Mouse (Mus musculus): ENCODE results near the gene Strn4. TPM values are rescaled to one million over a fixed set of nuclear protein-coding genes. Genes with fewer than 3 reads are reported as not detected.

Strn4 gene
- polyA plus RNA-seq, 1 experiment from 2014 or later = 68.9 TPM

DNA sequence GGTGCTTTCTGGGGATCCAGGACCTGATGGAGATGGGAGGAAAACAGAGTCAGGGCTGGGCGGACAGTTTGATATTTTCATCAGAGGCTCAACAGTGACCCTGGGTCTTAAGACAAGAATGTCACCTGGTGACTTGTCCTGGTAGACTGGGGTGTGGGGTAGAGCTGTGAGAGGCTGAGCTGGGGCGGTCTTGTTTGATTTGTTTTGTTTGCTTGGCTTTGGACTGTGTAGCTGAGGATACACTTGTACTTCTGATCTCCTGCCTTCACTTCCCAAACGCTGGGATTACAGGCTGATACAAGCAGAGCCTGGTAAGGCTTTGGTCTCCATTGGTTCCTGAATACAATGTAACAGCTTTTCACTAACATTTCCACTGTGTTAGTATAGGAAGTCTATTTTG is 51.8 kb downstream of the Strn4 start:
- no peaks in the 10 kb centered on the region for H3K4me1 ChIP-seq (ENCODE audit: control insufficient read depth, insufficient read depth, low read length)
- ATAC-seq = no peak
- H3K27ac ChIP-seq (ENCODE audit: low read length) = no peak overlapping the region
- H3K4me3 ChIP-seq (ENCODE audit: low read length) = no peak overlapping the region
- H3K36me3 ChIP-seq (ENCODE audit: control insufficient read depth, insufficient read depth, low read length) = peaks cover 5% of the 10 kb centered on the region
- H3K4me2 ChIP-seq (ENCODE audit: low read depth, low read length) = no peak overlapping the region
- no peak overlapping the region for H3K9ac ChIP-seq (ENCODE audit: low read depth, low read length)
- 66% methylated on average over 3 of the region's 3 CpGs for WGBS
- H3K27me3 ChIP-seq (replicated peaks; ENCODE audit: control insufficient read depth, insufficient read depth, low read length) = no peaks in the 10 kb centered on the region
- no peaks in the 10 kb centered on the region for H3K9me3 ChIP-seq (ENCODE audit: control insufficient read depth, low read length)

DNA sequence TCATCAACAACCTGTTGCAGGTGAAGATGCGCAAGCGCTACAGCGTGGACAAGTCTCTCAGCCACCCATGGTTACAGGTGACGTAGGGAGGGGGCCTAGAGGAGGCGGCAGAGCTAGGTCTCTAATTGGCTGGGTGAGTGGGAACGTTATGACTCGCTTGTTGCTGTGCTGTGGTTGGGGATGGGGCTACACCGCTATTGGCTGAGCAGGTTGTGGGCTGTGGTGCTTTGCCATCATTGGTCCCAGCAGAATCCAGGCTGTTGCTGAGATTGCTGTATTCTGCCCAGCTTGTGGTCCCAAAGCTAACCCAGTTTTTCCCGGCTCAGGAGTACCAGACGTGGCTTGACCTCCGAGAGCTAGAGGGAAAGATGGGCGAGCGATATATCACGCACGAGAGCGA is 53.8 kb downstream of the Strn4 start:
- no peak overlapping the region for H3K4me3 ChIP-seq (ENCODE audit: low read length)

DNA sequence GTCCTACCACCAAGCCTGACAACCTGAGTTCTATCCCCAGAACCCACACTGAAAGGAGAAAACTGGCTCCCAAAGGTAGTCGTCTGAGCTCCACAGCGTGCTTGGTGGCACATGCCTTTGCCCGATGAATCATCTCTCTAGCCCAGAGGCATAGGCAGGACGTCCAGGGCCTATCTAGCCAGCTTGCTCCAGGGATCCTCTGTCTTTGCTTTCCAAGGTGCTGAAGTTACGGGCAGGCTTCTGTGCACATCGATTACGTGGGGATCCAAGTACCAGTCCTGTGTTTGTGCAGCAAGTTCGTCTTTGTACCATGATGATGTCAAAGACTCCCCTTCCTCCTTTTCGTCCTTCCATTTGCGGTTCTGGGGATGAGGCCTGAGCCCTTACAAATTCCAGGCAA is 55.9 kb downstream of the Strn4 start:
- Histone ChIP-seq H3K9ac (ENCODE audit: low read depth, low read length) (no peak overlapping the region), H3K9me3 (ENCODE audit: control insufficient read depth, low read length) (no peaks in the 10 kb centered on the region), H3K4me2 (ENCODE audit: low read depth, low read length) (no peak overlapping the region), H3K4me1 (ENCODE audit: control insufficient read depth, insufficient read depth, low read length) (peaks cover 4% of the 10 kb centered on the region), H3K36me3 (ENCODE audit: control insufficient read depth, insufficient read depth, low read length) (no peaks in the 10 kb centered on the region; the same call in 1 of the 2 replicates), H3K4me3 (ENCODE audit: low read length) (no peak overlapping the region), H3K27ac (ENCODE audit: low read length) (no peak overlapping the region), H3K27me3 (replicated peaks; ENCODE audit: control insufficient read depth, insufficient read depth, low read length) (no peaks in the 10 kb centered on the region)
- no peak for ATAC-seq
- 81% methylated on average over 10 of the region's 10 CpGs for WGBS

More for the DNA sequence above, 53.8 kb downstream of the Strn4 start:
- WGBS = 31% methylated on average over 16 of the region's 16 CpGs
- H3K27ac ChIP-seq (ENCODE audit: low read length) = no peak overlapping the region
- no peak overlapping the region for H3K9ac ChIP-seq (ENCODE audit: low read depth, low read length)
- H3K9me3 ChIP-seq (ENCODE audit: control insufficient read depth, low read length) = no peaks in the 10 kb centered on the region
- no peaks in the 10 kb centered on the region for H3K4me1 ChIP-seq (ENCODE audit: control insufficient read depth, insufficient read depth, low read length)
- peak overlapping the region; percentile 20; the same call in 1 of the 2 replicates for H3K4me2 ChIP-seq (ENCODE audit: low read depth, low read length)
- peak; percentile 77 for ATAC-seq
- no peaks in the 10 kb centered on the region for H3K27me3 ChIP-seq (replicated peaks; ENCODE audit: control insufficient read depth, insufficient read depth, low read length)
- H3K36me3 ChIP-seq (ENCODE audit: control insufficient read depth, insufficient read depth, low read length) = peaks cover 5% of the 10 kb centered on the region

DNA sequence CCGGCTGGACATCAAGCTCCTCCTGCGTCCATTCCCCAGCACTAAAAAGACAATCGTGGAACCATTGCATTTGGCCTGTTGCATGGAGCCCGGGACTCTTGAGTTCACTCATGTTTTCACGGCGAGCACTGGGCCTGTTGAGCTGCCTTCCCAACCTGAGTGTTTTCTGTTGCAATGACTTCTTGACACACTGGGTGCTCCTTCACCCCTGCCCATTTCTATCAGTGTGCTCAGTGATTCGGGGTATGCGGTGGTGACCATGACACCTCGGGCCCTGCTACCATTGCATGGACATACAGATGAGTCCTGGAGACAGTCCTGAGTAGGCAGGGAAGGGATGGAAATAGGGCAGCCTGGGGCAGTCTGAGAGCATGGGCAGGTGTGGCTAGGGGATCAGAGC is 56.8 kb downstream of the Strn4 start:
- no peak for ATAC-seq
- Histone ChIP-seq H3K4me2 (ENCODE audit: low read depth, low read length) (no peak overlapping the region), H3K4me1 (ENCODE audit: control insufficient read depth, insufficient read depth, low read length) (peaks cover 9% of the 10 kb centered on the region), H3K9ac (ENCODE audit: low read depth, low read length) (no peak overlapping the region), H3K27me3 (replicated peaks; ENCODE audit: control insufficient read depth, insufficient read depth, low read length) (no peaks in the 10 kb centered on the region), H3K4me3 (ENCODE audit: low read length) (no peak overlapping the region), H3K36me3 (ENCODE audit: control insufficient read depth, insufficient read depth, low read length) (no peaks in the 10 kb centered on the region), H3K9me3 (ENCODE audit: control insufficient read depth, low read length) (no peaks in the 10 kb centered on the region), H3K27ac (ENCODE audit: low read length) (no peak overlapping the region)
- WGBS = 92% methylated on average over 9 of the region's 9 CpGs

DNA sequence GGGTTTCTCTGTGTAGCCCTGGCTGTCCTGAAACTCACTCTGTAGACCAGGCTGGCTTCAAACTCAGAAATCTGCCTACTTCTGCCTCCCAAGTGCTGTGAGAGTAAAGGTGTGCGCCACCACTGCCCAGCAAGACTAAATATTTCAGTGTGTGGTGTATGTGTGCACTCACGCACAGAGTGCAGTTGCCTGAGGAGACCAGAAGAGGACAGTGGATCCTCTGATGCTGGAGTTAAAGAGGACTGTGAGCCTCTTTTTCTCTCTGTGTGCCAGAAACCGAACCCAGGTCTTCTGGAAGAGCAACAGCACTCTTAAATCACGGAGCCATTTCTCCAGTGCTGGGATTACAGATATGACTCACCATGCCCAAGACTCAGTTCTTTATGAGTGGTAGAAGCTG is 57.7 kb downstream of the Strn4 start:
- ATAC-seq = no peak
- Histone ChIP-seq H3K4me3 (ENCODE audit: low read length) (no peak overlapping the region), H3K4me2 (ENCODE audit: low read depth, low read length) (no peak overlapping the region), H3K27ac (ENCODE audit: low read length) (no peak overlapping the region), H3K4me1 (ENCODE audit: control insufficient read depth, insufficient read depth, low read length) (peaks cover 9% of the 10 kb centered on the region), H3K9me3 (ENCODE audit: control insufficient read depth, low read length) (no peaks in the 10 kb centered on the region), H3K27me3 (replicated peaks; ENCODE audit: control insufficient read depth, insufficient read depth, low read length) (no peaks in the 10 kb centered on the region), H3K36me3 (ENCODE audit: control insufficient read depth, insufficient read depth, low read length) (no peaks in the 10 kb centered on the region), H3K9ac (ENCODE audit: low read depth, low read length) (no peak overlapping the region)
- WGBS = 95% methylated on average over 4 of the region's 4 CpGs

DNA sequence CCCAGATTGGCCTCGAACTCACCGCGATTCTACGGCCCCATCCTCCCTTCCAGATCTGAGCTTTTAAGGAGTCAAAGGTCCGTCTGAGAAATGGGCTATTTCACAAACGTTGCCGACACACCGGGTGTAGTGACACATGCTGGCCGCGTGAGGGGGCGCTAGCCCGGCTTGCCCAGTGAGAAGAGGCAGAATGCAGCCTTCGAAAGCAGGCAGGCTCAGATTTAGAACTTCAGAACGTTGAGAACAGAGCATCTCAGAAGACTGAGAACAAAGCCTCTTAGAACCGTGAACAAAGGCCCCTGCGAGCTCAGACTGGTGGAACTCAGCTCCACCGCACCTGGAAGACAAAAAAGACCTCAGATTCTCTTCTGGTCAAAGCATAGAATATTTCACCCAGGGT is 58.5 kb downstream of the Strn4 start:
- H3K9ac ChIP-seq (ENCODE audit: low read depth, low read length) = peak overlapping the region; percentile 44; the same call in 1 of the 2 replicates
- H3K9me3 ChIP-seq (ENCODE audit: control insufficient read depth, low read length) = no peaks in the 10 kb centered on the region
- ATAC-seq = no peak
- no peaks in the 10 kb centered on the region for H3K27me3 ChIP-seq (replicated peaks; ENCODE audit: control insufficient read depth, insufficient read depth, low read length)
- 4% methylated on average over 17 of the region's 17 CpGs for WGBS
- H3K4me2 ChIP-seq (ENCODE audit: low read depth, low read length) = peak overlapping the region; percentile 50
- no peaks in the 10 kb centered on the region for H3K36me3 ChIP-seq (ENCODE audit: control insufficient read depth, insufficient read depth, low read length)
- peak overlapping the region; percentile 91 for H3K27ac ChIP-seq (ENCODE audit: low read length)
- peaks cover 13% of the 10 kb centered on the region for H3K4me1 ChIP-seq (ENCODE audit: control insufficient read depth, insufficient read depth, low read length)
- H3K4me3 ChIP-seq (ENCODE audit: low read length) = peak overlapping the region; percentile 37

DNA sequence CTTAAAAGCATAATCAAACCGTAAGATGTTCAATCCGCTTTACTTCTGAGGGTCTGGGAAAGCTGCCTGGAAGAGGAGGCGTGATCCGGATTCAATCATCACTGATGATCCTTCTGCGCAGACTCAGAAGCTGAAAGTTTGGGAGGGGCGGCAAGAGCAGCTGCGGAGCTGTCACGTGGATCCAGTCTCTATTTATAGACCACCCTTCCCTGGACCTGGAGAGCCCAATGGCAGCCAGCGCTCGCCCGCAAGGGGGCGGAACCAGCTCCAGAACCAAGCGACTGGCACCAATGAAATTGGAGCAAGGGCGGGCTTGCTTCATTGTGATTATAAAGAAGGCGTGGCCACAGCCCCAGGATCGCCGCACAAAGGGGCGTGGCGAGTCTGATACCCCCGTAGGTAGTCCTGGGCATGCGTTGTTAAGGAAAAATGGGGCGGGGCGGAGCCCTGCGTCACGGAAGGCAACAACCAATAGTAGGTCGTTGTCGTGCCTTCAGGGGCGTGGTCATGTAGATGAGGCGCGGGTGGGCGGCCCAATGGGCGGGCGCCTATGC is 59.1 kb downstream of the Strn4 start:
- peak overlapping the region; percentile 91 for H3K27ac ChIP-seq (ENCODE audit: low read length)
- H3K4me1 ChIP-seq (ENCODE audit: control insufficient read depth, insufficient read depth, low read length) = peaks cover 13% of the 10 kb centered on the region
- H3K27me3 ChIP-seq (replicated peaks; ENCODE audit: control insufficient read depth, insufficient read depth, low read length) = no peaks in the 10 kb centered on the region
- no peaks in the 10 kb centered on the region for H3K9me3 ChIP-seq (ENCODE audit: control insufficient read depth, low read length)
- peak overlapping the region; percentile 72; the same call in 1 of the 2 replicates for H3K9ac ChIP-seq (ENCODE audit: low read depth, low read length)
- H3K4me2 ChIP-seq (ENCODE audit: low read depth, low read length) = peak overlapping the region; percentile 70
- peak; percentile 96 for ATAC-seq
- H3K36me3 ChIP-seq (ENCODE audit: control insufficient read depth, insufficient read depth, low read length) = no peaks in the 10 kb centered on the region
- H3K4me3 ChIP-seq (ENCODE audit: low read length) = peak overlapping the region; percentile 61
- under 1% methylated on average over 33 of the region's 33 CpGs for WGBS

DNA sequence AGATGAGACGGTGACA is 59.4 kb downstream of the Strn4 start, which contains the start of gene Dact3:
Gene Dact3, plus strand, starts transcription at position 8 of the 16 bp plus-strand sequence.
- ATAC-seq = no peak
- Histone ChIP-seq H3K27ac (ENCODE audit: low read length) (peak within 1 kb of the TSS; percentile 91), H3K9me3 (ENCODE audit: control insufficient read depth, low read length) (no peaks in the 10 kb centered on the region), H3K4me3 (ENCODE audit: low read length) (peak within 1 kb of the TSS; percentile 61), H3K9ac (ENCODE audit: low read depth, low read length) (peak within 1 kb of the TSS; percentile 72), H3K4me2 (ENCODE audit: low read depth, low read length) (peak within 1 kb of the TSS; percentile 70), H3K36me3 (ENCODE audit: control insufficient read depth, insufficient read depth, low read length) (no peaks in the 10 kb centered on the region), H3K4me1 (ENCODE audit: control insufficient read depth, insufficient read depth, low read length) (peaks cover 15% of the 10 kb centered on the region), H3K27me3 (replicated peaks; ENCODE audit: control insufficient read depth, insufficient read depth, low read length) (no peaks in the 10 kb centered on the region)
- 0% methylated on average over 1 of the region's 1 CpGs for WGBS

DNA sequence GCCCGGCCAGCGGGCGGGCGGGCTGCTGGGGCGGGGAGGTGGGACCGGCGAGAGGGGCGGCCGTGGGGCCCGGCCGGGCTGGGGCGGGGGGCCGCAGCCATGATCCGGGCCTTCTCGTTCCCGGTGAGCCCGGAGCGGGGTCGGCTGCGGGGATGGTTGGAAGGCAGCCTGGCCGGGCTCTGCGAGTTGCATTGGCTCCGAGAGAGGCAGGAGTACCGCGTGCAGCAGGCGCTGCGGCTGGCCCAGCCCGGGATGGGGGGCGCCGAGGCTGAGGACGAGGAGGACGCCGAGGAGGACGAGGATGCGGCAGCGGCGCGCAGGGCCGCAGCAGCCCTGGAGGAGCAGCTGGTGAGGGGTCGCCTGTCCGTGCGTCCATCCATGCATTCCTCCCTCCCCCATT is 59.6 kb downstream of the Strn4 start:
- H3K4me3 ChIP-seq (ENCODE audit: low read length) = peak overlapping the region; percentile 61
- no peaks in the 10 kb centered on the region for H3K9me3 ChIP-seq (ENCODE audit: control insufficient read depth, low read length)
- H3K27ac ChIP-seq (ENCODE audit: low read length) = peak overlapping the region; percentile 47
- peak overlapping the region; percentile 70 for H3K4me2 ChIP-seq (ENCODE audit: low read depth, low read length)
- no peaks in the 10 kb centered on the region for H3K36me3 ChIP-seq (ENCODE audit: control insufficient read depth, insufficient read depth, low read length)
- ATAC-seq = no peak; the same call in 1 of the 2 replicates
- H3K27me3 ChIP-seq (replicated peaks; ENCODE audit: control insufficient read depth, insufficient read depth, low read length) = no peaks in the 10 kb centered on the region
- WGBS = under 1% methylated on average over 39 of the region's 42 CpGs
- H3K4me1 ChIP-seq (ENCODE audit: control insufficient read depth, insufficient read depth, low read length) = peaks cover 17% of the 10 kb centered on the region
- H3K9ac ChIP-seq (ENCODE audit: low read depth, low read length) = peak overlapping the region; percentile 72

DNA sequence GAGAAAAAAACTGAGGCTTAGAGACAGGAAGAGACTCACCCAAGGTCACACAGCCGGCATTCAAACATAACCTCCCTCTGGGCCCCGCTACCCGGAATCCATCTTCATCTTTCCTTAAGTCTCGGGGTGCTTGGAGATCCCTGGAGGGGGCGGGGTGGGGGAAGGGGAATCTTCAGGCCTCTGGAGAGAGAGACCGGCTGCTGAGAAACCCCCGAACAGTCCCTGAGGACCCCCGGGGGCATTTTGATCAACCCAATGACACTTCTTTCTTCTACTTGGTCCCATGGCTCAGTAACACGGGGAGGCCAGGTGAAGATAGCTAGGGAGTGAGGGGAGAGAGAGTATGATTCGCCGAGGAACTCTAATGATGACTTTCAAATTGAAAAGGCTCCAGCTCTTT is 60.3 kb downstream of the Strn4 start:
- WGBS = 10% methylated on average over 11 of the region's 11 CpGs
- Histone ChIP-seq H3K4me3 (ENCODE audit: low read length) (peak overlapping the region; percentile 61), H3K27me3 (replicated peaks; ENCODE audit: control insufficient read depth, insufficient read depth, low read length) (no peaks in the 10 kb centered on the region), H3K9me3 (ENCODE audit: control insufficient read depth, low read length) (no peaks in the 10 kb centered on the region), H3K4me2 (ENCODE audit: low read depth, low read length) (peak overlapping the region; percentile 70), H3K36me3 (ENCODE audit: control insufficient read depth, insufficient read depth, low read length) (peaks cover under 1% of the 10 kb centered on the region; the same call in 1 of the 2 replicates), H3K9ac (ENCODE audit: low read depth, low read length) (peak overlapping the region; percentile 72), H3K27ac (ENCODE audit: low read length) (peak overlapping the region; percentile 74), H3K4me1 (ENCODE audit: control insufficient read depth, insufficient read depth, low read length) (peaks cover 24% of the 10 kb centered on the region)
- ATAC-seq = no peak
